Mouse (Mus musculus): ENCODE measurements at regions not wholly inside any gene's neighbourhood (a gene's known extent, or its start where the extent isn't known, plus 50 kb on each side); places are given as distances from the start of the nearest gene placed in this dataset.
A peak's percentile ranks its signal among the peaks of the same experiment; 100 is the strongest.

DNA sequence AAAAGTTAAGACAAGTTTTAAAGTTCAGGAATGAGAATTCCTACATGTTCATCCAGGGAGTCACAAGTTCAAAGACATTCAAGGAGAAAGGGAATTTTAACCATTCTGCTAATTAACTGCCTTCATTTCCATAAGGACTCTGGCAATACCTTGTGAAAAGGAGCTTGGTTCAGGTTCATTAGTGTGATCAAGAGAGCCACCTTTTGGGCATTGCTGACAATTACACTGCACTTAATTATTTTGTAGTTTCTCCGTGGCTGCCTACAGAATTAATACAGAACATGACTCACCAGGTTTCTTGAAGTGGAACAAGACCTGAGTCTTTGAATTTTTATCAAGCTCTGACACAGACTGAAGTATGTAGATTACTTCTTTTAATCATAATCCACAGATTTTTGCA lies 52.4 kb upstream of the Ankef1 start:
- H3K4me1 ChIP-seq (ENCODE audit: control insufficient read depth, insufficient read depth, low read depth, low read length): no peaks in the 10 kb centered on the region
- peak; percentile 54; the same call in 1 of the 2 replicates for ATAC-seq
- WGBS: 3% methylated on average over 1 of the region's 1 CpGs
- no peak overlapping the region for H3K4me2 ChIP-seq (ENCODE audit: low read length)
- no peak overlapping the region for H3K9ac ChIP-seq (ENCODE audit: low read depth, low read length)
- H3K9me3 ChIP-seq (ENCODE audit: control insufficient read depth, low read length): no peaks in the 10 kb centered on the region
- H3K36me3 ChIP-seq (ENCODE audit: control insufficient read depth, insufficient read depth, low read length): no peaks in the 10 kb centered on the region
- H3K4me3 ChIP-seq (ENCODE audit: low read length): no peak overlapping the region
- no peak overlapping the region for H3K27ac ChIP-seq (ENCODE audit: low read depth, low read length)
- H3K27me3 ChIP-seq (replicated peaks; ENCODE audit: control insufficient read depth, insufficient read depth, low read length): no peaks in the 10 kb centered on the region
